Mouse (Mus musculus): ENCODE results near the gene Ehd1. TPM values are rescaled to one million over a fixed set of nuclear protein-coding genes. Genes with fewer than 3 reads are reported as not detected.
A peak's percentile ranks its signal among the peaks of the same experiment; 100 is the strongest.

Ehd1 gene
- polyA plus RNA-seq, 1 experiment from 2014 or later: 72.6 TPM

DNA sequence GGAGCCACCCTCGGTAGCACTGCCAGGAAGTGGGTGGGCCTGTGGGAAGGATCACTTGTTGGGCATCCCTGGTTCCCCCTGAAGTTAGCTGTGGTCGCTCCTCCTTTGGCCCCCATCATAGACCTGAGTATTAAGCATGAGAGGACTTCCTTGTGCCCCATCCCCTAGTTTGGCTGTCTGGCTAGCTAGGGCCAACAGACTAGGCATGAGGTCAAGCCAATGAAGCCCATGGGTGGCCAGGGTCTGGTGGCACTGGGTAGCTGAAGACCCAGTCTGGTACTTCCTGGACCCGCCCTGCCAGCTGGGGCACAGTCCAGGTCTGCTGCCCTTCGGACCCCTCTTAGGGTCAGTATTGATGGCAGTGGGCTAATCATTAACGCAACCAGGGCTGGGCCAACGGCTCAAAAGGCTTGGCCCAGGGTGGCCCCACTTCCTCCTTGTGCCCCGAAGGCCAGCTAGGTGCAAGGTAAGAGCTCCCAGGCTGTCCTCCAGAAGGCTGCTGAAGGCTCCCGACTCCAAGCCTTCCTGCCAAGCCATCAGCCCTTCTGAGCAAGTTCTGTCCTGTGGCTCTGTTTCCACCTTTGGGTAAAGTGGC, 13.6 kb upstream of the Ehd1 start:
- H3K27ac ChIP-seq (ENCODE audit: low read depth, low read length): no peak overlapping the region
- no peak overlapping the region for H3K4me3 ChIP-seq (ENCODE audit: low read depth, low read length)
- no peak overlapping the region for H3K4me2 ChIP-seq (ENCODE audit: low read depth, low read length, severe bottlenecking)
- no peak overlapping the region for H3K9ac ChIP-seq (ENCODE audit: low read length)
- DNase-seq (ENCODE audit: low spot score) (no peak), ATAC-seq (replicated peaks; ENCODE audit: low FRiP score) (no peak)
- H3K27me3 ChIP-seq (ENCODE audit: control insufficient read depth, insufficient read depth, low read length): no peaks in the 10 kb centered on the region
- WGBS: 91% methylated on average over 8 of the region's 8 CpGs
- H3K4me1 ChIP-seq (replicated peaks; ENCODE audit: control insufficient read depth, insufficient read depth, low read length): no peaks in the 10 kb centered on the region
- peaks cover 4% of the 10 kb centered on the region; the same call in 1 of the 2 replicates for H3K36me3 ChIP-seq (ENCODE audit: control insufficient read depth, insufficient read depth, low read length)
- H3K9me3 ChIP-seq (ENCODE audit: control insufficient read depth, low read length): no peaks in the 10 kb centered on the region

DNA sequence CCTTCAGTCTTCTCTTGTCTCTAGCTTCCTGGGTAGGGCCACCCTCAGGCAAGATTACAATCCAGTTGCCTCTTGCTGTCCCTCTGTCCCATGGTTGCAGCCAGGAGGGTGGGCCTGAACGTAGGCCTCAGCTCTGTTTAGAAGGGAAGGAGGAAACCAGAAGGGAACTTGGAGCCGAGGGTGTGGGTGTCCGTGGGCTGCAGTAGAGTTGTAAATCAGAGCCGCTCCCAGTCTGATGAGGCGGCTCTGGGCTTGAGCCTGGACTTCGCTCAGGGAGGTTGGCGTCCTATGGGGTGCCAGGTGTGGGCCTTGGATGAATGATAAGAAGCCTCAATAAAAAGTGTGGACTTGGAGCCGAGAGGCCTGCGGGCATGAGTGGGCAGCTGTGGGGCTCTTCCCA, 12.3 kb upstream of the Ehd1 start:
- WGBS: 79% methylated on average over 9 of the region's 9 CpGs
- H3K4me3 ChIP-seq (ENCODE audit: low read depth, low read length): no peak overlapping the region
- H3K4me2 ChIP-seq (ENCODE audit: low read depth, low read length, severe bottlenecking): no peak overlapping the region
- H3K36me3 ChIP-seq (ENCODE audit: control insufficient read depth, insufficient read depth, low read length): peaks cover 4% of the 10 kb centered on the region; the same call in 1 of the 2 replicates
- H3K4me1 ChIP-seq (replicated peaks; ENCODE audit: control insufficient read depth, insufficient read depth, low read length): no peaks in the 10 kb centered on the region
- ATAC-seq (replicated peaks; ENCODE audit: low FRiP score) (no peak), DNase-seq (ENCODE audit: low spot score) (no peak)
- no peak overlapping the region for H3K9ac ChIP-seq (ENCODE audit: low read length)
- H3K27ac ChIP-seq (ENCODE audit: low read depth, low read length): no peak overlapping the region
- no peaks in the 10 kb centered on the region for H3K9me3 ChIP-seq (ENCODE audit: control insufficient read depth, low read length)
- no peaks in the 10 kb centered on the region for H3K27me3 ChIP-seq (ENCODE audit: control insufficient read depth, insufficient read depth, low read length)

DNA sequence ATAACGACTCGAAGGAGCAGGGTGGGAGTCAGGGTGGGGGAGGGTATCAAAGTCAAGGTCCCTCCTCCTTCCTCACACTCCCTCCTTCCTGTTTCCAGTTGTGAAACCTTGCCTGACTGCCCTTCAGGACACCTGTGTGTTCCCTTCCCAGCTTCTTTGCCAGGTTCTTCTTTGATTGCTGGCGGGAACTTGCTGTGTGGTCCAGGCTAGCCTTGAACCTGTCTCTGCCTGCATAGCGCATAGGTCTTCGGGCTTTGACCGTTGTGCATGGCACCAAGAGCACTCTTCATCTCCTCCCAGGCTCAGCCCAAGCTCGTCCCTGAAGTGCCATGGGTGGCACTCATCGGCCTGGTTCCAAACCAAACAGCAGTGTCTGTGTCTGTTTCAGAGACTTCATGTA, 11.6 kb upstream of the Ehd1 start:
- no peaks in the 10 kb centered on the region for H3K27me3 ChIP-seq (ENCODE audit: control insufficient read depth, insufficient read depth, low read length)
- 83% methylated on average over 8 of the region's 8 CpGs for WGBS
- no peak overlapping the region for H3K4me3 ChIP-seq (ENCODE audit: low read depth, low read length)
- H3K9me3 ChIP-seq (ENCODE audit: control insufficient read depth, low read length): no peaks in the 10 kb centered on the region
- no peak overlapping the region for H3K9ac ChIP-seq (ENCODE audit: low read length)
- no peak for DNase-seq (ENCODE audit: low spot score)
- H3K36me3 ChIP-seq (ENCODE audit: control insufficient read depth, insufficient read depth, low read length): peaks cover 4% of the 10 kb centered on the region; the same call in 1 of the 2 replicates
- H3K27ac ChIP-seq (ENCODE audit: low read depth, low read length): no peak overlapping the region
- no peak overlapping the region for H3K4me2 ChIP-seq (ENCODE audit: low read depth, low read length, severe bottlenecking)
- no peak for ATAC-seq (replicated peaks; ENCODE audit: low FRiP score)
- no peaks in the 10 kb centered on the region for H3K4me1 ChIP-seq (replicated peaks; ENCODE audit: control insufficient read depth, insufficient read depth, low read length)

DNA sequence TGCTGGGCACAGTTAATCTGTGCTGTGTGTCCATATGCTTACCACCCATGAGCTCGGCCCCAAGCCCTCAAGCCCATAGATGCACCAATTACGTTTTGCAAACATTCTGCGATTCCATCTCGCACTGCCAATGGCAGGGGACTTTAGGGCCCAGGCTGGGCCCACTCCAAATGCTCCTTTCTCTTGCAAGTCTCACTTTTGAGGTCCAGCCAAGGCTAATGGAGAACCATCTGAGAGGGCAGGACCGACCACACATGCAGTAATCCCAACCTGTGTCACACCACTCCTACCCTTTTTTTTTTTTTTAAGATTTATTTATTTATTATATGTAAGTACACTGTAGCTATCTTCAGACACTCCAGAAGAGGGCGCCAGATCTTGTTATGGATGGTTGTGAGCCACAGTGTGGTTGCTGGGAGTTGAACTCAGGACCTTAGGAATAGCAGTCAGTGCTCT, 10.8 kb upstream of the Ehd1 start:
- DNase-seq (ENCODE audit: low spot score) (no peak), ATAC-seq (replicated peaks; ENCODE audit: low FRiP score) (no peak)
- Histone ChIP-seq H3K36me3 (ENCODE audit: control insufficient read depth, insufficient read depth, low read length) (peaks cover 4% of the 10 kb centered on the region; the same call in 1 of the 2 replicates), H3K4me3 (ENCODE audit: low read depth, low read length) (no peak overlapping the region), H3K27me3 (ENCODE audit: control insufficient read depth, insufficient read depth, low read length) (no peaks in the 10 kb centered on the region), H3K4me2 (ENCODE audit: low read depth, low read length, severe bottlenecking) (no peak overlapping the region), H3K27ac (ENCODE audit: low read depth, low read length) (no peak overlapping the region), H3K9me3 (ENCODE audit: control insufficient read depth, low read length) (no peaks in the 10 kb centered on the region), H3K9ac (ENCODE audit: low read length) (no peak overlapping the region), H3K4me1 (replicated peaks; ENCODE audit: control insufficient read depth, insufficient read depth, low read length) (no peaks in the 10 kb centered on the region)
- WGBS: 67% methylated on average over 6 of the region's 6 CpGs

DNA sequence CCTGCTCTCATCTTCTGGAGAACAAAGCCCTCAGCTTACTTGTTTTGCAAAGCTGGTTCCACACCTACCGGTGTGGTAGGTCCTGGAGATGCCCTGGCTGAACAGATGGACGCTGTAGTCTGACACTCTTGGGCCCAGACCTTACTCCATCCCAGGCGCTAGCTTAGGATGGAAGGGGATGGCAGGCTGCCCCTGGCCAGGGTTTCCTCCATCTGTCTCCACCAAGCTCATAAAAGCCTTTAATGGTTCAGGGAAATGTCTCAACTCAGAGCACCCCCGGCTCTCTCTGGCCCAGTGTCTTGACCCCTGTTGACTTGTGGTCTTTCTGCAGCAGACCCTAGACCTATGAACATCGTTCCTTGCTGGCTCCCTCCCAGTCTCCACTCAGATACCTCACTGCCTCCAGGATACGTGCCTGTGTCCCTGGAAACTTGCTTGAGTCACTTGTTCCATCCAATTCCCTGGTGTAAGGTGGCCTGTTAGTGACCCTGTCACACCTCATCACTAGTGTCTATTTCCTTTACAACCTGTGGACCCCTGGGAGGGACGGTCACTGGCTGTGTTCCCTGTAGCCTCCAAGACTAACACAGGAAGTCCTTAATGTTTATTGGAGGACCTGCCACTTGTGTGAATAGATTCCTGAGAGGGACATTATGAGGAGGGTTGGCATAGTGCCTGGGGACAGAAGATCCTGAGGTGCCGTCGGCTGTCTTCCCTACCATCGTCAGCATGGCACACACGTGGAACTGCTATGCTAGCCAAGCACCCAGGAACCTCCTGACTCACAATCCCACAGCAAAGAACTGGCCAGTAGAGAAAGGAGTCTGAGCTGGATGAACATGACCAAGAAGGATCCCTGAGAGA, 9.0 kb upstream of the Ehd1 start:
- WGBS: 80% methylated on average over 11 of the region's 11 CpGs
- DNase-seq (ENCODE audit: low spot score): no peak
- no peak overlapping the region for H3K9ac ChIP-seq (ENCODE audit: low read length)
- no peak overlapping the region for H3K4me2 ChIP-seq (ENCODE audit: low read depth, low read length, severe bottlenecking)
- H3K27me3 ChIP-seq (ENCODE audit: control insufficient read depth, insufficient read depth, low read length): no peaks in the 10 kb centered on the region
- H3K4me3 ChIP-seq (ENCODE audit: low read depth, low read length): no peak overlapping the region
- no peaks in the 10 kb centered on the region for H3K36me3 ChIP-seq (ENCODE audit: control insufficient read depth, insufficient read depth, low read length)
- H3K4me1 ChIP-seq (replicated peaks; ENCODE audit: control insufficient read depth, insufficient read depth, low read length): no peaks in the 10 kb centered on the region
- H3K9me3 ChIP-seq (ENCODE audit: control insufficient read depth, low read length): no peaks in the 10 kb centered on the region
- no peak overlapping the region for H3K27ac ChIP-seq (ENCODE audit: low read depth, low read length)
- no peak for ATAC-seq (replicated peaks; ENCODE audit: low FRiP score)

DNA sequence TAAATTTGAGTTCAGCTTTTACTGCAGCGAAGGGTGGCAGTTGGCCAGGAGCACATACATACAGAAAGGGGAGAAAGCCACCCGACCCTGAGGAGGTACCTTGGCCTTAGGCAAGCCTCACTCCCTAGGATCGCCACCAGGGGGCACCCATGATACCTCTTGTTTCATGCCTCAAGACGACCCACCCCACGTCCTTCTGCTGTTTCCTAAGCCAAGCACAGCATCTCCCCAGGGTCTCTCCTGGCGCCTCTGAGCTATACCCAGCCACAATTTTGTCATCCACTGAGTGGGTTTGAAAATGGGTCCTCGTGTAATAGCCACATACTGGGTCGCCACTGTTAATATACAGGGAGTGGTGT, 8.4 kb upstream of the Ehd1 start:
- 19% methylated on average over 8 of the region's 8 CpGs for WGBS
- H3K9me3 ChIP-seq (ENCODE audit: control insufficient read depth, low read length): no peaks in the 10 kb centered on the region
- no peak overlapping the region for H3K4me3 ChIP-seq (ENCODE audit: low read depth, low read length)
- no peaks in the 10 kb centered on the region for H3K27me3 ChIP-seq (ENCODE audit: control insufficient read depth, insufficient read depth, low read length)
- no peaks in the 10 kb centered on the region for H3K36me3 ChIP-seq (ENCODE audit: control insufficient read depth, insufficient read depth, low read length)
- H3K4me2 ChIP-seq (ENCODE audit: low read depth, low read length, severe bottlenecking): no peak overlapping the region
- DNase-seq (ENCODE audit: low spot score): peak; percentile 94
- no peak overlapping the region for H3K27ac ChIP-seq (ENCODE audit: low read depth, low read length)
- ATAC-seq (replicated peaks; ENCODE audit: low FRiP score): peak; percentile 72
- no peaks in the 10 kb centered on the region for H3K4me1 ChIP-seq (replicated peaks; ENCODE audit: control insufficient read depth, insufficient read depth, low read length)
- H3K9ac ChIP-seq (ENCODE audit: low read length): no peak overlapping the region

DNA sequence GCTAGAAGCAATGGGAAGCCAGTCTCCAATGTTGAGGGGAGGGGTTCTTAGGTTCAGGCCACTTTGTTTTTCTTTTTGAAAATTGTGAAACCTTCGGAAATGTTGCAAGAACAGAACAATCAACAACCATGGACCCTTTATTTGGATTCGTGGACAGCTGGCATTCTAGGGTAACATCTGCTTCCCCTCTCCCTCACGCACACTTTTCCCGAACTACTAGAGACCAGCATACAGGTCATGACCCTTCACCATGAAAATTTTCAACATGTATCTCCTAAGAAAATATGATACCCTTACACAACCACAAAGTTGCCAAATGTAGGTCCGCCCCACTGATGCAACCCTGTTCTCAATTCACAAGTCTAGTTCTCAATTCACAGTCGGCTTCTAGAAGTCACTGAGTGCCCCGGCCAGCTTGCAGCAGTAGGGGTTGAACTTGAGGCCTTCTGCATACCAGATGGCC, 7.8 kb upstream of the Ehd1 start:
- Histone ChIP-seq H3K27ac (ENCODE audit: low read depth, low read length) (no peak overlapping the region), H3K27me3 (ENCODE audit: control insufficient read depth, insufficient read depth, low read length) (no peaks in the 10 kb centered on the region), H3K9ac (ENCODE audit: low read length) (no peak overlapping the region), H3K4me2 (ENCODE audit: low read depth, low read length, severe bottlenecking) (no peak overlapping the region), H3K4me1 (replicated peaks; ENCODE audit: control insufficient read depth, insufficient read depth, low read length) (no peaks in the 10 kb centered on the region), H3K36me3 (ENCODE audit: control insufficient read depth, insufficient read depth, low read length) (no peaks in the 10 kb centered on the region), H3K4me3 (ENCODE audit: low read depth, low read length) (no peak overlapping the region), H3K9me3 (ENCODE audit: control insufficient read depth, low read length) (no peaks in the 10 kb centered on the region)
- WGBS: 85% methylated on average over 7 of the region's 7 CpGs
- DNase-seq (ENCODE audit: low spot score) (no peak), ATAC-seq (replicated peaks; ENCODE audit: low FRiP score) (no peak)

DNA sequence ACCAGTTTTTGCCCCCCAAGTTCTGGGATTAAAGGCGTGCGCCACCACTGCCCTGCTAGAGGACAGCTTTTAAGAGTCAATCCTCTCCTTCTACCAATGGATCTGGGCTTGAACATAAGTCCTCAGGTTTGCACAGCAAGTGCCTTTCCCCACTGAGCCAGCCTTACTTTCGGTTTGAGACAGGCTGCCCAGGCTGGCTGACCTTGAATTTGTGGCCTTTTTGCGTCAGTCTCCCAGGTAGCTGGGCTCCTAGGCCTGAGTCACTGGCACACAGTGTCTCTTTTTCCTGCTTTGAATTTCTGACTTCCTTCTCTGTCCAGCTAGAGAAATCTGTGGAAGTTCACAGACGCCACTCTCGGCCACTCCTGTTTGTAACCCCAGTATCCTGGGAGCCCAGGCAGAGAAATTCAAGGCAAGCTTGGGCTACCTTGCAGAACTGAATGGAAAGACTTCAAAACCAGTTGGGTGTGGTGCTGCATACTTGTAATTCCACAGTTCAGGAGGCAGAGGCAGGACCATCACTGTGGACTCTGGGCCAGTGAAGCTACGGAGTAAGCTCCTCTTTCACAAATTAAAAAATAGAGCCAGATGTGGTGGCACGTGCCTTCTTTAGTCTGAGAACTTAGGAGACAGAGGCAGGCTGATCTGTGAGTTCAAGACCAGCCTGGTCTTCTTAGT, 6.6 kb upstream of the Ehd1 start:
- Histone ChIP-seq H3K4me3 (ENCODE audit: low read depth, low read length) (no peak overlapping the region), H3K9ac (ENCODE audit: low read length) (no peak overlapping the region), H3K9me3 (ENCODE audit: control insufficient read depth, low read length) (no peaks in the 10 kb centered on the region), H3K36me3 (ENCODE audit: control insufficient read depth, insufficient read depth, low read length) (no peaks in the 10 kb centered on the region), H3K4me1 (replicated peaks; ENCODE audit: control insufficient read depth, insufficient read depth, low read length) (no peaks in the 10 kb centered on the region), H3K27me3 (ENCODE audit: control insufficient read depth, insufficient read depth, low read length) (no peaks in the 10 kb centered on the region), H3K27ac (ENCODE audit: low read depth, low read length) (no peak overlapping the region), H3K4me2 (ENCODE audit: low read depth, low read length, severe bottlenecking) (no peak overlapping the region)
- DNase-seq (ENCODE audit: low spot score) (no peak), ATAC-seq (replicated peaks; ENCODE audit: low FRiP score) (no peak)
- 89% methylated on average over 8 of the region's 8 CpGs for WGBS

Data from forebrain, embryonic 11.5 days (tissue).